ENCODE assay signal across 8 mouse cellular contexts in genomic region chr7:97977463-97977862, GRCm38 (mm10). TPM values are rescaled to one million over a fixed set of nuclear protein-coding genes. Genes with fewer than 3 reads are reported as not detected.
DNase-seq lines count a peak whose midpoint lies in the region.

No protein-coding gene starts in this region.

- no peak overlapping the region for H3K27ac ChIP-seq in limb, embryonic 10.5 days

- no peaks in the 10 kb centered on the region for H3K36me3 ChIP-seq in limb, embryonic 10.5 days

- no peaks in the 10 kb centered on the region for H3K27me3 ChIP-seq in limb, embryonic 10.5 days (ENCODE audit: low read depth, poor library complexity, severe bottlenecking)

- no peaks in the 10 kb centered on the region for H3K4me1 ChIP-seq in limb, embryonic 10.5 days

- DNase-seq in urinary bladder, adult 18-20 months (ENCODE audit: low spot score in 2 of 2): peak; percentile 7 to 16
- DNase-seq in urinary bladder, adult 2 months (ENCODE audit: low spot score): no peak
- DNase-seq in cerebellum, adult 9-10 months: peak; percentile 46
- peak; percentile 26 to 60 for DNase-seq in frontal cortex, postnatal 10 days (ENCODE audit: low spot score in 2 of 2)
- DNase-seq in kidney, adult 8-10 months: peak; percentile 12 to 35
- DNase-seq in limb, embryonic 10.5 days (ENCODE audit: low spot score): peak; percentile 36
- DNase-seq in naive thymus-derived CD4-positive, alpha-beta T cell, adult 2 months (ENCODE audit: low read depth): peak; percentile 66
- peak; percentile 59 for DNase-seq in thymus, postnatal 0 days (ENCODE audit: low spot score)

- no peak overlapping the region for H3K4me3 ChIP-seq in limb, embryonic 10.5 days

- no peaks in the 10 kb centered on the region for H3K9me3 ChIP-seq in limb, embryonic 10.5 days (replicated peaks)

- 22% methylated on average over 1 of the region's 1 CpGs for WGBS in limb, embryonic 10.5 days

RNA-seq across cellular contexts. Expression of gene Gdpd4, which starts 57.7 kb away (rescaled TPM):
- polyA plus RNA-seq in urinary bladder, adult 2 months (2012; rRNA removed): not detected in 2 replicates
- polyA plus RNA-seq in limb, embryonic 10.5 days (2016; fragmentation: Nextera tagmentation; extraction: Ambion mirVana): not detected in 2 replicates
- polyA plus RNA-seq in thymus, postnatal 0 days (2015; fragmentation: Nextera tagmentation; extraction: Ambion mirVana): not detected in 2 replicates
